Mouse (Mus musculus) liver, adult 2 months (tissue): ENCODE measurements at regions not wholly inside any gene's neighbourhood (a gene's known extent, or its start where the extent isn't known, plus 50 kb on each side); places are given as distances from the start of the nearest gene placed in this dataset.

Experiments
- CTCF ChIP-seq: fragments of 200-500 bp; IDR thresholded peaks from 2 replicates; pipeline ENCODE4 v1.5.1; 2011; ENCODE audit warnings: low read depth, low read length, control low read depth
- POLR2A ChIP-seq: fragments of 200-500 bp; IDR thresholded peaks from 2 replicates; pipeline ENCODE4 v1.6.1; 2011; ENCODE audit warnings: low read length, control low read depth; ENCODE audit not compliant: insufficient read depth; ENCODE audit errors: extremely low read depth

DNA sequence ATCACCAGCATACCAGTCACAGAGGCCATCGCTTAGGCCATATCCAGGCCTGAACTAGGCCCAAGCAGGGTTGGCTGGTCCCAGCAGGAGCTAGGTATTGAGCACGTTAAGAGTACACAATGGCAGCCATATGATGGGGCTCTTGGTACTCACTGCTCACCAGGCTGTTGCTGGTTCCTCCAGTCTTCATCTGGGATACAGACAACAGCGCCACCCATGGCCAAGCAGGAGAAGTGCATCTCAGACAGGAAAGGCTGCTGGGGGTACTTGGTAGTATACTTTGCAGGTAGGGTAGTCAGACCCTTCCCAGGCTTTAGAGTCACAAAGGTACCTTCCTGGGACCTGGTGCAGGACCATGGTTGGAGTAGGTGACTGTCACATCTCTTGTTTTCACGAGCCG is 441.1 kb upstream of the Zmiz1 start:
- TF ChIP-seq CTCF (peak; percentile 42; the same call in 1 of the 2 replicates), POLR2A (no peak)
